Mouse (Mus musculus): ENCODE results near the gene Scaper. TPM values are rescaled to one million over a fixed set of nuclear protein-coding genes. Genes with fewer than 3 reads are reported as not detected.

Gene Scaper
- 37.4 and 48.9 TPM in 2 replicates for polyA plus RNA-seq (2014; fragmentation: Nextera tagmentation; extraction: Ambion mirVana)

- DNase-seq (peak; percentile 96), ATAC-seq (ENCODE audit: low FRiP score, low TSS enrichment) (peak; percentile 97)
- under 1% methylated on average over 60 of the region's 60 CpGs for WGBS
- Histone ChIP-seq H3K27me3 (ENCODE audit: control insufficient read depth, insufficient read depth, low read length) (no peaks in the 10 kb centered on the region), H3K36me3 (ENCODE audit: control insufficient read depth, insufficient read depth, low read length) (no peaks in the 10 kb centered on the region), H3K4me1 (ENCODE audit: control insufficient read depth, insufficient read depth, low read length) (peaks cover 10% of the 10 kb centered on the region), H3K4me3 (replicated peaks; ENCODE audit: low read depth, low read length) (peak within 1 kb of the TSS; percentile 78), H3K9ac (replicated peaks; ENCODE audit: low read length) (peak within 1 kb of the TSS; percentile 82), H3K4me2 (ENCODE audit: low read length) (peak within 1 kb of the TSS; percentile 56), H3K27ac (replicated peaks; ENCODE audit: low read depth, low read length) (peak within 1 kb of the TSS; percentile 89), H3K9me3 (ENCODE audit: control insufficient read depth, low read length) (no peaks in the 10 kb centered on the region)
Measured at GRCm38 (mm10) chr9:55937664-55938617, at the start of gene Scaper. Gene Scaper, minus strand, starts transcription at chr9:55938119.

DNA sequence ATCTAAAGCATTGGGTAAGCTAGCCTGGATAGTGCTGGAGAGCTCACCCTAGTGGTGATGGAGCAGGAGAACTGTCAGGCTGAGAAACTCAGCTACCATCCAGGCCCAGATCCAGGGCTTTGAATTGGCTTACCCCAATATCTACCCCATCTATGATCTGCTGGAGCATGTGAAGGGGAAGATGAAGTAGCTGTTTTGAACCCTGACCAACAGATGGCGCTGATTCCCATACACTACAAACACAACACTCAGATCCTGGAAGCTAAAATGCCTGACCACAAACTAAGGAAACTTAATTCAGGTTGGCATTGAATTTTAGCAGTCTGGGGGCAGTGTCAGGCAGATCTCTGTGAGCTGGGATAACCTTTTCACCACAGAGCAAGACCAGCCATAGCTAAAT, 8.9 kb upstream of the Scaper start:
- Histone ChIP-seq H3K9me3 (ENCODE audit: control insufficient read depth, low read length) (no peaks in the 10 kb centered on the region), H3K4me3 (replicated peaks; ENCODE audit: low read depth, low read length) (no peak overlapping the region), H3K9ac (replicated peaks; ENCODE audit: low read length) (no peak overlapping the region), H3K27me3 (ENCODE audit: control insufficient read depth, insufficient read depth, low read length) (no peaks in the 10 kb centered on the region), H3K4me1 (ENCODE audit: control insufficient read depth, insufficient read depth, low read length) (no peaks in the 10 kb centered on the region), H3K27ac (replicated peaks; ENCODE audit: low read depth, low read length) (no peak overlapping the region), H3K36me3 (ENCODE audit: control insufficient read depth, insufficient read depth, low read length) (no peaks in the 10 kb centered on the region), H3K4me2 (ENCODE audit: low read length) (no peak overlapping the region)
- ATAC-seq (ENCODE audit: low FRiP score, low TSS enrichment), result no peak
- WGBS, result 21% methylated on average over 1 of the region's 1 CpGs
- peak; percentile 14 for DNase-seq

GRCm38 (mm10) chr9:55941356-55941755, 3.4 kb upstream of the Scaper start:
- ATAC-seq (ENCODE audit: low FRiP score, low TSS enrichment) (no peak), DNase-seq (no peak)
- H3K27ac ChIP-seq (replicated peaks; ENCODE audit: low read depth, low read length), result no peak overlapping the region
- no peak overlapping the region for H3K9ac ChIP-seq (replicated peaks; ENCODE audit: low read length)
- H3K27me3 ChIP-seq (ENCODE audit: control insufficient read depth, insufficient read depth, low read length), result no peaks in the 10 kb centered on the region
- peaks cover 10% of the 10 kb centered on the region for H3K4me1 ChIP-seq (ENCODE audit: control insufficient read depth, insufficient read depth, low read length)
- H3K9me3 ChIP-seq (ENCODE audit: control insufficient read depth, low read length), result no peaks in the 10 kb centered on the region
- no peaks in the 10 kb centered on the region for H3K36me3 ChIP-seq (ENCODE audit: control insufficient read depth, insufficient read depth, low read length)
- no peak overlapping the region for H3K4me2 ChIP-seq (ENCODE audit: low read length)
- no peak overlapping the region for H3K4me3 ChIP-seq (replicated peaks; ENCODE audit: low read depth, low read length)

DNA sequence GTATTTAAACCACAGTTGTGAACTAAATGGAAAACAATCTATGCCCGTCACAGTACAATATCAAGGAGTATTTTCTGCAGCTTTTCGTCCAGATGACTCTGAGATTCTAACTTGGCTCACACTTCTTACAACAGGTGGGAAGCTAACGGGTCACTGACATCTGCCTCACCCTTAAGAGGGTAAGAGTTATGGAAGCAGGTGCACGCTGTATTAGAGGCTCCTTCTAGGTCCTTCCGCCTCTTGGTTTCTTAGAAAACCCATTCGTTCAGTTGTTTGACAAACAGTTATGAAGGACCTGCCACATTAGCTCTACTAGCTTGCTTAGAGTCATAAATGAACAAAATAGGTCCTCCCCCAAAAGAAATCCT, 683 bp upstream of the Scaper start:
- H3K4me3 ChIP-seq (replicated peaks; ENCODE audit: low read depth, low read length), result peak overlapping the region; percentile 78
- H3K36me3 ChIP-seq (ENCODE audit: control insufficient read depth, insufficient read depth, low read length), result no peaks in the 10 kb centered on the region
- peaks cover 10% of the 10 kb centered on the region for H3K4me1 ChIP-seq (ENCODE audit: control insufficient read depth, insufficient read depth, low read length)
- WGBS, result 60% methylated on average over 6 of the region's 6 CpGs
- no peaks in the 10 kb centered on the region for H3K9me3 ChIP-seq (ENCODE audit: control insufficient read depth, low read length)
- H3K9ac ChIP-seq (replicated peaks; ENCODE audit: low read length), result peak overlapping the region; percentile 82
- no peak overlapping the region for H3K27ac ChIP-seq (replicated peaks; ENCODE audit: low read depth, low read length)
- H3K27me3 ChIP-seq (ENCODE audit: control insufficient read depth, insufficient read depth, low read length), result no peaks in the 10 kb centered on the region
- DNase-seq (no peak), ATAC-seq (ENCODE audit: low FRiP score, low TSS enrichment) (no peak)
- peak overlapping the region; percentile 56 for H3K4me2 ChIP-seq (ENCODE audit: low read length)

DNA sequence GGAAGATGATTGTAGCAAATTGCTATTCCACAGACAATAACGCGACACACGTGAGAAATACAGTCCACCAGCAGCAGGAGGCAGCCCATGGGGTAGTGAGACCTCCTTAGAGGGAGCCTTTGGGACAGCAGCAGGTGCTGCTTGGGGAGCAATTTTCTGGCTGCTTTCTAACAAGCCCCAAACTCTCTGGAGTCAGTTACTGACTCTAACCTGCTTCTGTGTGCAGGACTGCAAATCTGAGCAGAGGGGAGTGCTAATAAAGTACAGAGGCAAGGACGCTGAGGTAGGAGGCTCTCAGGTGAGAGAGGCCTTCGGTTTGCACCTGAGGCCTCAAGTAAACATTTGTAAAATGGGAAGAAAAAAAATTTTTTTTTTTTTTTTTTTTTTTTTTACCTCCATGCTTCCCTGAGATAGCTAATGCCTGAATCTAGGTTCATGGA, 675 bp downstream of the Scaper start:
- H3K36me3 ChIP-seq (ENCODE audit: control insufficient read depth, insufficient read depth, low read length), result no peaks in the 10 kb centered on the region
- ATAC-seq (ENCODE audit: low FRiP score, low TSS enrichment) (no peak), DNase-seq (peak; percentile 55)
- H3K9ac ChIP-seq (replicated peaks; ENCODE audit: low read length), result peak overlapping the region; percentile 82
- H3K27ac ChIP-seq (replicated peaks; ENCODE audit: low read depth, low read length), result peak overlapping the region; percentile 89
- H3K27me3 ChIP-seq (ENCODE audit: control insufficient read depth, insufficient read depth, low read length), result no peaks in the 10 kb centered on the region
- peak overlapping the region; percentile 56 for H3K4me2 ChIP-seq (ENCODE audit: low read length)
- no peaks in the 10 kb centered on the region for H3K9me3 ChIP-seq (ENCODE audit: control insufficient read depth, low read length)
- 40% methylated on average over 5 of the region's 5 CpGs for WGBS
- peak overlapping the region; percentile 78 for H3K4me3 ChIP-seq (replicated peaks; ENCODE audit: low read depth, low read length)
- peaks cover 10% of the 10 kb centered on the region for H3K4me1 ChIP-seq (ENCODE audit: control insufficient read depth, insufficient read depth, low read length)

DNA sequence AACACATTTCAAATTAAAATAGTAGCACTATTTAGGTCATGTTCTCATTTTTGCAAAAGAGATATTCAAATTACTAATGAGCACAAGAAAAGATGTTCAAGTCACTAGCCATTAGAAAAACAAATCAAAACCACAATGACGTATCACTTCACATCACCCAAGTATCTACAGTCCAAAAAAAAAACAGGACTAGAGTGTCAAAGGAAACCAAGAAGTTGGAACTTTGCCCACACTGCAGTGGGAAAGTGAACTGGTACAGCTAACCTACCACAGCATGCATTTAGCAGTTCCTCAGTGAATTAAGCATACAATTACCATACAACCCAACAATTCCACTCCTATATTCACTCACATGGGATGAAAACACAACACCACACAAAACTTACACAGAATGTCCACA, 5.4 kb downstream of the Scaper start:
- peaks cover 3% of the 10 kb centered on the region; the same call in 1 of the 2 replicates for H3K4me1 ChIP-seq (ENCODE audit: control insufficient read depth, insufficient read depth, low read length)
- H3K4me3 ChIP-seq (replicated peaks; ENCODE audit: low read depth, low read length), result no peak overlapping the region
- no peaks in the 10 kb centered on the region for H3K36me3 ChIP-seq (ENCODE audit: control insufficient read depth, insufficient read depth, low read length)
- no peaks in the 10 kb centered on the region for H3K27me3 ChIP-seq (ENCODE audit: control insufficient read depth, insufficient read depth, low read length)
- ATAC-seq (ENCODE audit: low FRiP score, low TSS enrichment) (no peak), DNase-seq (no peak)
- H3K27ac ChIP-seq (replicated peaks; ENCODE audit: low read depth, low read length), result no peak overlapping the region
- H3K4me2 ChIP-seq (ENCODE audit: low read length), result no peak overlapping the region
- WGBS, result 95% methylated on average over 1 of the region's 1 CpGs
- H3K9me3 ChIP-seq (ENCODE audit: control insufficient read depth, low read length), result no peaks in the 10 kb centered on the region
- no peak overlapping the region for H3K9ac ChIP-seq (replicated peaks; ENCODE audit: low read length)

- no peak overlapping the region for H3K27ac ChIP-seq (replicated peaks; ENCODE audit: low read depth, low read length)
- no peaks in the 10 kb centered on the region for H3K27me3 ChIP-seq (ENCODE audit: control insufficient read depth, insufficient read depth, low read length)
- WGBS, result 56% methylated on average over 3 of the region's 3 CpGs
- no peak overlapping the region for H3K4me3 ChIP-seq (replicated peaks; ENCODE audit: low read depth, low read length)
- H3K9ac ChIP-seq (replicated peaks; ENCODE audit: low read length), result no peak overlapping the region
- H3K4me2 ChIP-seq (ENCODE audit: low read length), result no peak overlapping the region
- peak; percentile 84 for DNase-seq
- ATAC-seq (ENCODE audit: low FRiP score, low TSS enrichment), result no peak
- no peaks in the 10 kb centered on the region for H3K36me3 ChIP-seq (ENCODE audit: control insufficient read depth, insufficient read depth, low read length)
- no peaks in the 10 kb centered on the region for H3K9me3 ChIP-seq (ENCODE audit: control insufficient read depth, low read length)
- no peaks in the 10 kb centered on the region for H3K4me1 ChIP-seq (ENCODE audit: control insufficient read depth, insufficient read depth, low read length)
Measured at GRCm38 (mm10) chr9:55918579-55918978, 19.3 kb downstream of the Scaper start.

GRCm38 (mm10) chr9:55916751-55917150, 21.2 kb downstream of the Scaper start:
- no peak overlapping the region for H3K4me2 ChIP-seq (ENCODE audit: low read length)
- no peak for DNase-seq

DNA sequence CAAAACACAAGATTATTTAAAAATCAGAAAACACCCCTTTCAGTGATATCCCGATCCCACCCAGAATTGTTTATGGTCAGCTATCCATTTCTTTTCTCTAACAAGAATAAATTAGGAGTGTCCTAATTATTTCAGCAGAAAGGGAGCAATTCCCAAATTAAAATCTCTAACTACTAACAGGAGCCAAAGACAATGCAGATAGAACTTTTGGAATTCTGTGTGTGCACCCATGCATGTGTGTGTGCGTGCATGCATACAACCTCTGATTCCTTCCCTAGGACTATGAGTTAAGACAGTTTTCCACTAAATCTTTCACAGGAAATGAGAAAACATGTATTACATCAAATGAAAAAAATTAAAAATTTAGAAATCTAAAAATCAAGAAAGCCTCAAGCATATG, 26.4 kb downstream of the Scaper start:
- Histone ChIP-seq H3K4me3 (replicated peaks; ENCODE audit: low read depth, low read length) (no peak overlapping the region), H3K9me3 (ENCODE audit: control insufficient read depth, low read length) (no peaks in the 10 kb centered on the region), H3K36me3 (ENCODE audit: control insufficient read depth, insufficient read depth, low read length) (peaks cover 15% of the 10 kb centered on the region), H3K4me2 (ENCODE audit: low read length) (no peak overlapping the region), H3K27me3 (ENCODE audit: control insufficient read depth, insufficient read depth, low read length) (no peaks in the 10 kb centered on the region), H3K4me1 (ENCODE audit: control insufficient read depth, insufficient read depth, low read length) (no peaks in the 10 kb centered on the region), H3K9ac (replicated peaks; ENCODE audit: low read length) (no peak overlapping the region), H3K27ac (replicated peaks; ENCODE audit: low read depth, low read length) (no peak overlapping the region)
- 64% methylated on average over 2 of the region's 2 CpGs for WGBS
- DNase-seq (no peak), ATAC-seq (ENCODE audit: low FRiP score, low TSS enrichment) (no peak)

More at GRCm38 (mm10) chr9:55916751-55917150, 21.2 kb downstream of the Scaper start:
- no peak for ATAC-seq (ENCODE audit: low FRiP score, low TSS enrichment)
- H3K9ac ChIP-seq (replicated peaks; ENCODE audit: low read length), result no peak overlapping the region
- H3K27ac ChIP-seq (replicated peaks; ENCODE audit: low read depth, low read length), result no peak overlapping the region
- H3K4me1 ChIP-seq (ENCODE audit: control insufficient read depth, insufficient read depth, low read length), result no peaks in the 10 kb centered on the region
- H3K9me3 ChIP-seq (ENCODE audit: control insufficient read depth, low read length), result no peaks in the 10 kb centered on the region
- H3K27me3 ChIP-seq (ENCODE audit: control insufficient read depth, insufficient read depth, low read length), result no peaks in the 10 kb centered on the region
- H3K4me3 ChIP-seq (replicated peaks; ENCODE audit: low read depth, low read length), result no peak overlapping the region
- H3K36me3 ChIP-seq (ENCODE audit: control insufficient read depth, insufficient read depth, low read length), result no peaks in the 10 kb centered on the region

Data from midbrain, embryonic 14.5 days (tissue).